Mouse (Mus musculus): ENCODE results near the gene Herc3. TPM values are rescaled to one million over a fixed set of nuclear protein-coding genes. Genes with fewer than 3 reads are reported as not detected.

Gene Herc3
- polyA plus RNA-seq, 2 experiments: 2.4 to 3.3 TPM

- H3K9me3 ChIP-seq (ENCODE audit: control insufficient read depth, low read length): no peaks in the 10 kb centered on the region
- no peaks in the 10 kb centered on the region; the same call in 1 of the 2 replicates for H3K27me3 ChIP-seq (ENCODE audit: control insufficient read depth, insufficient read depth, low read length)
- DNase-seq (ENCODE audit: low read depth in 3 of 3, low spot score in 3 of 3) (no peak), ATAC-seq (ENCODE audit: insufficient read depth) (no peak)
- H3K36me3 ChIP-seq (replicated peaks; ENCODE audit: control insufficient read depth, insufficient read depth, low read depth): no peaks in the 10 kb centered on the region
- no peak overlapping the region for H3K27ac ChIP-seq
- H3K4me3 ChIP-seq (ENCODE audit: insufficient read depth in 1 of 2, low read depth in 2 of 2, low read length in 2 of 2): no peak overlapping the region
- TF ChIP-seq CTCF (IDR thresholded peaks at IDR 0.05; ENCODE audit: low read depth): no peak
- no peak for TF ChIP-seq EP300 (IDR thresholded peaks at IDR 0.05; ENCODE audit: low read depth)
- no peak overlapping the region for H3K4me2 ChIP-seq (ENCODE audit: low read depth)
- H3K4me1 ChIP-seq (replicated peaks; ENCODE audit: control insufficient read depth in 2 of 2, insufficient read depth in 2 of 2, low read length in 1 of 2): peaks cover 0 to 6% of the 10 kb centered on the region in 2 experiments; a peak in 2 of 4 replicates
- WGBS (ENCODE audit: insufficient replicate concordance): 59% methylated on average over 1 of the region's 1 CpGs
- H3K9ac ChIP-seq (replicated peaks): no peak overlapping the region
Observed at GRCm38 (mm10) chr6:58835591-58835990, 4.3 kb downstream of the Herc3 start.

GRCm38 (mm10) chr6:58836476-58836875 is 5.2 kb downstream of the Herc3 start:
- no peaks in the 10 kb centered on the region for H3K9me3 ChIP-seq (ENCODE audit: control insufficient read depth, low read length)
- no peak overlapping the region for H3K9ac ChIP-seq (replicated peaks)
- no peak overlapping the region for H3K4me3 ChIP-seq (ENCODE audit: insufficient read depth in 1 of 2, low read depth in 2 of 2, low read length in 2 of 2)
- WGBS (ENCODE audit: insufficient replicate concordance): 77% methylated on average over 2 of the region's 2 CpGs
- ATAC-seq (ENCODE audit: insufficient read depth): no peak
- H3K4me1 ChIP-seq (replicated peaks; ENCODE audit: control insufficient read depth in 2 of 2, insufficient read depth in 2 of 2, low read length in 1 of 2): 0 out of 4 replicates have a peak, but pooled peaks cover 0 to 2% of the 10 kb centered on the region in 2 experiments
- H3K27ac ChIP-seq: no peak overlapping the region
- H3K27me3 ChIP-seq (ENCODE audit: control insufficient read depth, insufficient read depth, low read length): no peaks in the 10 kb centered on the region
- H3K4me2 ChIP-seq (ENCODE audit: low read depth): no peak overlapping the region
- no peaks in the 10 kb centered on the region for H3K36me3 ChIP-seq (replicated peaks; ENCODE audit: control insufficient read depth, insufficient read depth, low read depth)
- no peak for DNase-seq (ENCODE audit: low read depth in 3 of 3, low spot score in 3 of 3)
- TF ChIP-seq CTCF (IDR thresholded peaks at IDR 0.05; ENCODE audit: low read depth) (no peak), EP300 (IDR thresholded peaks at IDR 0.05; ENCODE audit: low read depth) (no peak)

- no peak overlapping the region for H3K9ac ChIP-seq (replicated peaks)
- TF ChIP-seq EP300 (IDR thresholded peaks at IDR 0.05; ENCODE audit: low read depth) (no peak), CTCF (IDR thresholded peaks at IDR 0.05; ENCODE audit: low read depth) (no peak)
- no peak overlapping the region for H3K4me3 ChIP-seq (ENCODE audit: insufficient read depth in 1 of 2, low read depth in 2 of 2, low read length in 2 of 2)
- H3K36me3 ChIP-seq (replicated peaks; ENCODE audit: control insufficient read depth, insufficient read depth, low read depth): no peaks in the 10 kb centered on the region
- no peak overlapping the region for H3K27ac ChIP-seq
- H3K27me3 ChIP-seq (ENCODE audit: control insufficient read depth, insufficient read depth, low read length): no peaks in the 10 kb centered on the region
- no peak for DNase-seq (ENCODE audit: low read depth in 3 of 3, low spot score in 3 of 3)
- ATAC-seq (ENCODE audit: insufficient read depth): no peak
- H3K4me1 ChIP-seq (replicated peaks; ENCODE audit: control insufficient read depth in 2 of 2, insufficient read depth in 2 of 2, low read length in 1 of 2): no peaks in the 10 kb centered on the region
- no peak overlapping the region for H3K4me2 ChIP-seq (ENCODE audit: low read depth)
- WGBS (ENCODE audit: insufficient replicate concordance): 39% methylated on average over 1 of the region's 1 CpGs
- no peaks in the 10 kb centered on the region for H3K9me3 ChIP-seq (ENCODE audit: control insufficient read depth, low read length)
Observed at GRCm38 (mm10) chr6:58837917-58838316, 6.7 kb downstream of the Herc3 start.

GRCm38 (mm10) chr6:58841208-58841607 is 9.9 kb downstream of the Herc3 start:
- Histone ChIP-seq H3K4me1 (replicated peaks; ENCODE audit: control insufficient read depth in 2 of 2, insufficient read depth in 2 of 2, low read length in 1 of 2) (no peaks in the 10 kb centered on the region), H3K36me3 (replicated peaks; ENCODE audit: control insufficient read depth, insufficient read depth, low read depth) (no peaks in the 10 kb centered on the region), H3K27ac (no peak overlapping the region), H3K4me2 (ENCODE audit: low read depth) (no peak overlapping the region), H3K9ac (replicated peaks) (no peak overlapping the region), H3K9me3 (ENCODE audit: control insufficient read depth, low read length) (no peaks in the 10 kb centered on the region), H3K4me3 (ENCODE audit: insufficient read depth in 1 of 2, low read depth in 2 of 2, low read length in 2 of 2) (no peak overlapping the region), H3K27me3 (ENCODE audit: control insufficient read depth, insufficient read depth, low read length) (no peaks in the 10 kb centered on the region)
- TF ChIP-seq EP300 (IDR thresholded peaks at IDR 0.05; ENCODE audit: low read depth): no peak
- TF ChIP-seq CTCF (IDR thresholded peaks at IDR 0.05; ENCODE audit: low read depth): no peak
- WGBS (ENCODE audit: insufficient replicate concordance): 31% methylated on average over 2 of the region's 2 CpGs
- no peak for ATAC-seq (ENCODE audit: insufficient read depth)
- no peak for DNase-seq (ENCODE audit: low read depth in 3 of 3, low spot score in 3 of 3)

GRCm38 (mm10) chr6:58842186-58842585 is 10.9 kb downstream of the Herc3 start:
- ATAC-seq (ENCODE audit: insufficient read depth) (no peak), DNase-seq (ENCODE audit: low read depth in 3 of 3, low spot score in 3 of 3) (no peak)
- Histone ChIP-seq H3K9ac (replicated peaks) (no peak overlapping the region), H3K27ac (no peak overlapping the region), H3K4me2 (ENCODE audit: low read depth) (no peak overlapping the region), H3K4me1 (replicated peaks; ENCODE audit: control insufficient read depth in 2 of 2, insufficient read depth in 2 of 2, low read length in 1 of 2) (peaks cover 0 to 2% of the 10 kb centered on the region in 2 experiments; a peak in 1 of 4 replicates), H3K27me3 (ENCODE audit: control insufficient read depth, insufficient read depth, low read length) (no peaks in the 10 kb centered on the region), H3K36me3 (replicated peaks; ENCODE audit: control insufficient read depth, insufficient read depth, low read depth) (no peaks in the 10 kb centered on the region), H3K4me3 (ENCODE audit: insufficient read depth in 1 of 2, low read depth in 2 of 2, low read length in 2 of 2) (no peak overlapping the region), H3K9me3 (ENCODE audit: control insufficient read depth, low read length) (no peaks in the 10 kb centered on the region)
- 50% methylated on average over 2 of the region's 2 CpGs for WGBS (ENCODE audit: insufficient replicate concordance)
- no peak for TF ChIP-seq EP300 (IDR thresholded peaks at IDR 0.05; ENCODE audit: low read depth)
- TF ChIP-seq CTCF (IDR thresholded peaks at IDR 0.05; ENCODE audit: low read depth): no peak

Data from liver, embryonic 14.5 days (tissue).